Mouse (Mus musculus): ENCODE measurements around the gene Cubn.

DNA sequence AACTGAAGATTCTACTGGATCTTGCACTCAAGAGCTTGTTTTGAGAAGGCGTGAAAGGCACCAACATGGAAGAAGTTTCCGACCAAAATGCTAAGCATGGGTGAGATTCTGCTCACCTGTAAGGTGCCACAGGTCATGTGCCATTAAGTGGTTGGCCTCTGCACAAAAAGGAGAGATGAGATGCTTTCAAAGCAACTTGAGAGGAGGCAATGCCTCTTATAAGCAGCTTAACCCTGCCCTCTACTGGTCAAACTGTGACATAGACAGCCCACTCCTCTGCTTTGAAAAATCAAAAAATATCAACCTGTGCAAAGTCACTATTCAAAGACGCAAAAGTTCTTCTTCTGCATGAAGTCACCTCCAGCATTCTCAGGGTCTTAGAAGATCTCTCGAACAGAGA lies 226.7 kb downstream of the Cubn start:
- TF ChIP-seq TBP (IDR thresholded peaks at IDR 0.05; ENCODE audit: low read depth, low read length) (no peak), RCOR1 (IDR thresholded peaks at IDR 0.05; ENCODE audit: low read depth, low read length) (no peak), POLR2A (IDR thresholded peaks at IDR 0.05; ENCODE audit: control insufficient read depth in 1 of 2, insufficient read depth in 1 of 2, low read depth in 1 of 2, low read length in 2 of 2, poor library complexity in 1 of 2) (no peak), MAZ (IDR thresholded peaks at IDR 0.05; ENCODE audit: low read depth, low read length) (no peak; the same call in 1 of the 2 replicates), HCFC1 (IDR thresholded peaks at IDR 0.05; ENCODE audit: low read depth, low read length) (no peak), ZKSCAN1 (IDR thresholded peaks at IDR 0.05; ENCODE audit: low read depth, low read length) (no peak), CTCF (IDR thresholded peaks at IDR 0.05 in 2 of 3, conservative IDR thresholded peaks at IDR 0.05 in 1 of 3; ENCODE audit: control insufficient read depth in 1 of 3, insufficient read depth in 1 of 3, low read depth in 2 of 3, low read length in 3 of 3, poor library complexity in 1 of 3, severe bottlenecking in 1 of 3) (peak; percentile 49 to 94 (median 83)), E2F4 (IDR thresholded peaks at IDR 0.05; ENCODE audit: borderline replicate concordance, low read depth, low read length) (no peak)
